Mouse (Mus musculus) embryonic facial prominence, embryonic 15.5 days (tissue): ENCODE measurements around the gene Gtpbp2. TPM values are rescaled to one million over a fixed set of nuclear protein-coding genes. Genes with fewer than 3 reads are reported as not detected.

Source experiments
- ATAC-seq: fragments of 200-750 bp; cut with Nextera tagmentation; 2 replicates; pipeline ENCODE4 v1.8.0; 2017; ENCODE audit warnings: low read depth, moderate TSS enrichment; ENCODE audit not compliant: insufficient number of reproducible peaks, low FRiP score, low TSS enrichment
- H3K27ac ChIP-seq: fragments of 300-500 bp; sonication (generic); replicated peaks from 2 replicates; pipeline ENCODE4 v1.5.1; 2015; ENCODE audit warnings: mild to moderate bottlenecking, inconsistent platforms
- H3K27me3 ChIP-seq: fragments of 300-500 bp; sonication (generic); 2 replicates; pipeline ENCODE4 v1.6.1; 2015; ENCODE audit warnings: inconsistent platforms
- H3K36me3 ChIP-seq: fragments of 300-500 bp; sonication (generic); 2 replicates; pipeline ENCODE4 v1.6.1; 2015; ENCODE audit warnings: mild to moderate bottlenecking, inconsistent platforms
- H3K4me1 ChIP-seq: fragments of 300-500 bp; sonication (generic); 2 replicates; pipeline ENCODE4 v1.6.1; 2015; ENCODE audit warnings: inconsistent platforms
- H3K4me2 ChIP-seq: fragments of 300-500 bp; sonication (generic); replicated peaks from 2 replicates; pipeline ENCODE4 v1.6.1; 2015; ENCODE audit warnings: mild to moderate bottlenecking, inconsistent platforms
- H3K4me3 ChIP-seq: fragments of 300-500 bp; sonication (generic); replicated peaks from 2 replicates; pipeline ENCODE4 v1.5.1; 2015; ENCODE audit warnings: mild to moderate bottlenecking, inconsistent platforms
- H3K9ac ChIP-seq: fragments of 300-500 bp; sonication (generic); 2 replicates; pipeline ENCODE4 v1.6.1; 2015; ENCODE audit warnings: inconsistent platforms
- H3K9me3 ChIP-seq: fragments of 300-500 bp; sonication (generic); replicated peaks from 2 replicates; pipeline ENCODE4 v1.6.1; 2016; ENCODE audit warnings: inconsistent platforms
- WGBS: fragments of 180-500 bp; shearing (Covaris S2); methylation state at CpG from one replicate; pipeline ENCODE4 v1.1.7; 2015; 5-methylcytosine and 5-hydroxymethylcytosine counted together
- polyA plus RNA-seq: library from polyadenylated mRNA; unstranded; fragments of >200 nt; fragmentation: Nextera tagmentation; extraction: Ambion mirVana; gene quantifications from 2 replicates; pipeline ENCODE4 v1.2.1, GENCODE M21; 2015

Gtpbp2 gene
- 43.3 and 45.4 TPM in 2 replicates for polyA plus RNA-seq

- Histone ChIP-seq H3K4me1 (peaks cover 18% of the 10 kb centered on the region), H3K27ac (peak within 1 kb of the TSS; percentile 94), H3K36me3 (peaks cover 20% of the 10 kb centered on the region), H3K4me3 (peak within 1 kb of the TSS; percentile 86), H3K9ac (peak within 1 kb of the TSS; percentile 79), H3K4me2 (peak within 1 kb of the TSS; percentile 83), H3K9me3 (no peaks in the 10 kb centered on the region), H3K27me3 (no peaks in the 10 kb centered on the region)
- peak; percentile 95 for ATAC-seq
- WGBS, result under 1% methylated on average over 23 of the region's 23 CpGs
Observed at GRCm38 (mm10) chr17:46160686-46161085, at the start of gene Gtpbp2. Gtpbp2 (plus strand) TSS chr17:46161032.

- peaks cover 30% of the 10 kb centered on the region for H3K36me3 ChIP-seq
- WGBS, result 41% methylated on average over 2 of the region's 2 CpGs
- H3K27me3 ChIP-seq, result no peaks in the 10 kb centered on the region
- no peak overlapping the region for H3K4me3 ChIP-seq
- peaks cover 50% of the 10 kb centered on the region for H3K4me1 ChIP-seq
- peak overlapping the region; percentile 80 for H3K27ac ChIP-seq
- H3K9ac ChIP-seq, result no peak overlapping the region
- no peak overlapping the region for H3K4me2 ChIP-seq
- ATAC-seq, result no peak
- H3K9me3 ChIP-seq, result no peaks in the 10 kb centered on the region
Observed at GRCm38 (mm10) chr17:46115489-46115888, 45.3 kb upstream of the Gtpbp2 start.

GRCm38 (mm10) chr17:46116138-46116537, 44.7 kb upstream of the Gtpbp2 start:
- peak overlapping the region; percentile 80 for H3K27ac ChIP-seq
- H3K9ac ChIP-seq, result no peak overlapping the region
- peaks cover 50% of the 10 kb centered on the region for H3K4me1 ChIP-seq
- 44% methylated on average over 11 of the region's 11 CpGs for WGBS
- peaks cover 30% of the 10 kb centered on the region for H3K36me3 ChIP-seq
- H3K4me3 ChIP-seq, result no peak overlapping the region
- H3K9me3 ChIP-seq, result no peaks in the 10 kb centered on the region
- no peak for ATAC-seq
- H3K4me2 ChIP-seq, result no peak overlapping the region
- H3K27me3 ChIP-seq, result no peaks in the 10 kb centered on the region

- WGBS, result 70% methylated on average over 3 of the region's 3 CpGs
- H3K27ac ChIP-seq, result peak overlapping the region; percentile 80
Observed at GRCm38 (mm10) chr17:46116881-46117280, 44.0 kb upstream of the Gtpbp2 start.

GRCm38 (mm10) chr17:46117623-46118422, 43.0 kb upstream of the Gtpbp2 start:
- no peak for ATAC-seq
- H3K9me3 ChIP-seq, result no peaks in the 10 kb centered on the region
- no peaks in the 10 kb centered on the region for H3K27me3 ChIP-seq
- peaks cover 42% of the 10 kb centered on the region for H3K36me3 ChIP-seq
- H3K9ac ChIP-seq, result no peak overlapping the region
- H3K4me2 ChIP-seq, result no peak overlapping the region
- no peak overlapping the region for H3K4me3 ChIP-seq
- WGBS, result 50% methylated on average over 13 of the region's 13 CpGs
- peak overlapping the region; percentile 34 for H3K27ac ChIP-seq
- peaks cover 43% of the 10 kb centered on the region for H3K4me1 ChIP-seq

More at GRCm38 (mm10) chr17:46116881-46117280, 44.0 kb upstream of the Gtpbp2 start:
- Histone ChIP-seq H3K9me3 (no peaks in the 10 kb centered on the region), H3K4me2 (no peak overlapping the region), H3K36me3 (peaks cover 33% of the 10 kb centered on the region), H3K4me1 (peaks cover 44% of the 10 kb centered on the region), H3K9ac (no peak overlapping the region), H3K27me3 (no peaks in the 10 kb centered on the region), H3K4me3 (no peak overlapping the region)
- ATAC-seq, result no peak

GRCm38 (mm10) chr17:46118423-46118850, 42.4 kb upstream of the Gtpbp2 start:
- Histone ChIP-seq H3K9me3 (no peaks in the 10 kb centered on the region), H3K4me2 (no peak overlapping the region), H3K27ac (no peak overlapping the region; the same call in 1 of the 2 replicates), H3K36me3 (peaks cover 48% of the 10 kb centered on the region), H3K4me1 (peaks cover 43% of the 10 kb centered on the region), H3K27me3 (no peaks in the 10 kb centered on the region), H3K9ac (no peak overlapping the region), H3K4me3 (no peak overlapping the region)
- 64% methylated on average over 4 of the region's 4 CpGs for WGBS
- ATAC-seq, result no peak

GRCm38 (mm10) chr17:46119641-46120040, 41.2 kb upstream of the Gtpbp2 start:
- Histone ChIP-seq H3K36me3 (peaks cover 58% of the 10 kb centered on the region), H3K4me1 (peaks cover 39% of the 10 kb centered on the region), H3K27me3 (no peaks in the 10 kb centered on the region), H3K4me3 (no peak overlapping the region), H3K9me3 (no peaks in the 10 kb centered on the region), H3K4me2 (no peak overlapping the region), H3K27ac (no peak overlapping the region), H3K9ac (no peak overlapping the region)
- 75% methylated on average over 10 of the region's 10 CpGs for WGBS
- no peak for ATAC-seq

- H3K4me2 ChIP-seq, result no peak overlapping the region
- 97% methylated on average over 4 of the region's 4 CpGs for WGBS
- no peak overlapping the region for H3K27ac ChIP-seq
- H3K4me1 ChIP-seq, result peaks cover 8% of the 10 kb centered on the region
- ATAC-seq, result no peak
- no peaks in the 10 kb centered on the region for H3K9me3 ChIP-seq
- H3K4me3 ChIP-seq, result no peak overlapping the region
- peaks cover 85% of the 10 kb centered on the region for H3K36me3 ChIP-seq
- no peaks in the 10 kb centered on the region for H3K27me3 ChIP-seq
- H3K9ac ChIP-seq, result no peak overlapping the region
Observed at GRCm38 (mm10) chr17:46122791-46123190, 38.0 kb upstream of the Gtpbp2 start.

- Histone ChIP-seq H3K36me3 (peaks cover 85% of the 10 kb centered on the region), H3K27ac (no peak overlapping the region), H3K27me3 (no peaks in the 10 kb centered on the region), H3K9me3 (no peaks in the 10 kb centered on the region), H3K4me3 (no peak overlapping the region), H3K4me1 (peaks cover 3% of the 10 kb centered on the region; the same call in 1 of the 2 replicates), H3K4me2 (no peak overlapping the region), H3K9ac (no peak overlapping the region)
- 89% methylated on average over 4 of the region's 4 CpGs for WGBS
- ATAC-seq, result no peak
Observed at GRCm38 (mm10) chr17:46123285-46123684, 37.5 kb upstream of the Gtpbp2 start.

GRCm38 (mm10) chr17:46123953-46124700, 36.7 kb upstream of the Gtpbp2 start:
- H3K36me3 ChIP-seq, result peaks cover 85% of the 10 kb centered on the region
- no peak overlapping the region for H3K4me3 ChIP-seq
- ATAC-seq, result no peak
- no peak overlapping the region for H3K4me2 ChIP-seq
- no peak overlapping the region for H3K9ac ChIP-seq
- no peaks in the 10 kb centered on the region for H3K4me1 ChIP-seq
- H3K27ac ChIP-seq, result no peak overlapping the region
- WGBS, result 88% methylated on average over 12 of the region's 12 CpGs
- no peaks in the 10 kb centered on the region for H3K9me3 ChIP-seq
- no peaks in the 10 kb centered on the region for H3K27me3 ChIP-seq

GRCm38 (mm10) chr17:46126608-46127007, 34.2 kb upstream of the Gtpbp2 start:
- Histone ChIP-seq H3K36me3 (peaks cover 79% of the 10 kb centered on the region), H3K27ac (no peak overlapping the region)

More at GRCm38 (mm10) chr17:46126608-46127007, 34.2 kb upstream of the Gtpbp2 start:
- Histone ChIP-seq H3K27me3 (no peaks in the 10 kb centered on the region), H3K4me2 (no peak overlapping the region), H3K4me3 (no peak overlapping the region), H3K9ac (no peak overlapping the region), H3K9me3 (no peaks in the 10 kb centered on the region), H3K4me1 (0 out of 2 replicates have a peak, but pooled peaks cover 4% of the 10 kb centered on the region)
- ATAC-seq, result no peak
- 83% methylated on average over 6 of the region's 6 CpGs for WGBS
